ENCODE assay signal across 9 mouse cellular contexts in genomic region chr6:99726576-99727303, GRCm38 (mm10). TPM values are rescaled to one million over a fixed set of nuclear protein-coding genes. Genes with fewer than 3 reads are reported as not detected.
DNase-seq lines count a peak whose midpoint lies in the region; ATAC-seq lines count a peak whose summit lies in the region.
"Had no signal": no experiment of that assay in that cellular context is flagged by ENCODE, and none has a peak within 500 bp of the region (broad histone marks: within the 10 kb centered on the region; RNA-seq: fewer than 3 reads in every experiment).

No protein-coding gene starts in this region.

- H3K4me1 ChIP-seq in kidney, embryonic 15.5 days = peaks cover 15% of the 10 kb centered on the region
- H3K4me1 ChIP-seq in hindbrain, embryonic 16.5 days (ENCODE audit: control insufficient read depth, insufficient read depth, low read depth, low read length) = peaks cover 14% of the 10 kb centered on the region
- H3K4me1 ChIP-seq in midbrain, embryonic 15.5 days = peaks cover 15% of the 10 kb centered on the region

- H3K4me3 ChIP-seq in kidney, embryonic 15.5 days (replicated peaks) = peak overlapping the region; percentile 50
- peak overlapping the region; percentile 57 for H3K4me3 ChIP-seq in hindbrain, embryonic 16.5 days (ENCODE audit: low read length)
- peak overlapping the region; percentile 54 for H3K4me3 ChIP-seq in midbrain, embryonic 15.5 days
- H3K4me3 ChIP-seq: myocyte had no signal

- H3K9ac ChIP-seq in kidney, embryonic 15.5 days = peak overlapping the region; percentile 48
- H3K9ac ChIP-seq in hindbrain, embryonic 16.5 days (ENCODE audit: low read depth, low read length) = peak overlapping the region; percentile 66
- peak overlapping the region; percentile 44 for H3K9ac ChIP-seq in midbrain, embryonic 15.5 days

- peak overlapping the region; percentile 95 for H3K4me2 ChIP-seq in kidney, embryonic 15.5 days
- H3K4me2 ChIP-seq in hindbrain, embryonic 16.5 days (ENCODE audit: low read length) = peak overlapping the region; percentile 99
- H3K4me2 ChIP-seq in midbrain, embryonic 15.5 days = peak overlapping the region; percentile 99

- H3K27me3 ChIP-seq in kidney, embryonic 15.5 days = peaks cover 67% of the 10 kb centered on the region
- H3K27me3 ChIP-seq in hindbrain, embryonic 16.5 days (replicated peaks; ENCODE audit: control insufficient read depth, insufficient read depth, low read length) = peaks cover 24% of the 10 kb centered on the region
- peaks cover 35% of the 10 kb centered on the region for H3K27me3 ChIP-seq in midbrain, embryonic 15.5 days (replicated peaks)

- intact Hi-C loops in gastrocnemius, postnatal 36 days (cut with DNase I) = no loop called here

- no peak for DNase-seq in kidney, adult 8-10 months
- peak; percentile 28 for DNase-seq in embryo, embryonic 11 days
- DNase-seq in B cell, adult 2 months = no peak
- no peak for DNase-seq in gastrocnemius, postnatal 10 days
- no peak for DNase-seq in gastrocnemius, postnatal 36 days

- no peak for ATAC-seq in kidney, embryonic 15.5 days (replicated peaks; ENCODE audit: low FRiP score)
- peak; percentile 50 for ATAC-seq in hindbrain, embryonic 16.5 days
- peak; percentile 48 for ATAC-seq in midbrain, embryonic 15.5 days (replicated peaks)

- no peak overlapping the region for H3K27ac ChIP-seq in kidney, embryonic 15.5 days
- no peak overlapping the region for H3K27ac ChIP-seq in hindbrain, embryonic 16.5 days (ENCODE audit: low read depth, low read length)
- no peak overlapping the region for H3K27ac ChIP-seq in midbrain, embryonic 15.5 days

- H3K36me3 ChIP-seq in kidney, embryonic 15.5 days = no peaks in the 10 kb centered on the region
- H3K36me3 ChIP-seq in hindbrain, embryonic 16.5 days (ENCODE audit: control insufficient read depth, insufficient read depth, low read length) = no peaks in the 10 kb centered on the region
- H3K36me3 ChIP-seq in midbrain, embryonic 15.5 days (replicated peaks) = no peaks in the 10 kb centered on the region

- 3% methylated on average over 22 of the region's 22 CpGs for WGBS in kidney, embryonic 15.5 days
- 3% methylated on average over 22 of the region's 22 CpGs for WGBS in hindbrain, embryonic 16.5 days
- WGBS in midbrain, embryonic 15.5 days = 3% methylated on average over 22 of the region's 22 CpGs

- no peaks in the 10 kb centered on the region for H3K9me3 ChIP-seq in kidney, embryonic 15.5 days (replicated peaks)
- H3K9me3 ChIP-seq in hindbrain, embryonic 16.5 days (ENCODE audit: control insufficient read depth, low read length) = no peaks in the 10 kb centered on the region
- H3K9me3 ChIP-seq in midbrain, embryonic 15.5 days = no peaks in the 10 kb centered on the region

RNA-seq across cellular contexts. Expression of gene Prok2, which starts 0.5 kb away (rescaled TPM):
- not detected in 2 replicates for polyA plus RNA-seq in kidney, embryonic 15.5 days (2015; fragmentation: Nextera tagmentation; extraction: Ambion mirVana)
- polyA plus RNA-seq in hindbrain, embryonic 16.5 days (2015; fragmentation: Nextera tagmentation; extraction: Ambion mirVana) = 0.25 and 0.70 TPM in 2 replicates
- polyA plus RNA-seq in midbrain, embryonic 15.5 days (2015; fragmentation: Nextera tagmentation; extraction: Ambion mirVana) = 0.54 and 0.71 TPM in 2 replicates
- total RNA-seq in gastrocnemius, postnatal 10 days (2021) = under 1 TPM in 1 of 2 experiments, not detected in 1; 0.32 TPM
- total RNA-seq in gastrocnemius, postnatal 36 days (2021) = not detected
- polyA plus RNA-seq: myocyte had no signal

RNA-seq across cellular contexts. Expression of gene Gpr27, which starts 34.3 kb away (rescaled TPM):
- 3.7 TPM in 2 replicates for polyA plus RNA-seq in kidney, embryonic 15.5 days (2015; fragmentation: Nextera tagmentation; extraction: Ambion mirVana)
- polyA plus RNA-seq in hindbrain, embryonic 16.5 days (2015; fragmentation: Nextera tagmentation; extraction: Ambion mirVana) = 13.8 and 15.4 TPM in 2 replicates
- 21.4 and 24.6 TPM in 2 replicates for polyA plus RNA-seq in midbrain, embryonic 15.5 days (2015; fragmentation: Nextera tagmentation; extraction: Ambion mirVana)
- 1 to 10 TPM; 3.8 to 4.1 TPM for total RNA-seq in gastrocnemius, postnatal 10 days (2021)
- under 1 TPM; 0.66 to 0.96 TPM for total RNA-seq in gastrocnemius, postnatal 36 days (2021)
- polyA plus RNA-seq: myocyte had no signal
